15 mouse cellular contexts compared by ENCODE assay signal in the genomic region with DNA sequence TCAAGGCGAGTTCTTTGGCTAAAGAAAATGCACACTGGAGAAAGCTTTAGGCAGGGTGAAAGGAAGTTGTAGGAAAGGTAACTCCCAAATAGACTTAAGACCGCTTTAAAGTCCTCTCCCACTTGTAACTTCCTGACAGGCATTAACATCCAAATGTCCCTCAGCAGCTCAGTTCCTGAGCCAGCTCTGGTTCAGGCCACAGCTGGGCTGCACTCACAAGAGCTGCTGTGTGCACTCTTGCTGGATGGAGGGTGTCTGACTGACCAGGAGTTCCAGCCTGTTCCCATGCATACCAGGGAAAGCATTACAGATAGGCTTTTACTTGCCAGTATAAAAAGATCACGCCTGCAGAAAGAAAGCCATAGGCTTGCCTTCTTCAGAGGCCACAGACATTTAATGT.
DNase-seq lines count a peak whose midpoint lies in the region; ATAC-seq and TF ChIP-seq lines count a peak whose summit lies in the region.
"Had no signal": no experiment of that assay in that cellular context is flagged by ENCODE, and none has a peak within 500 bp of the region (broad histone marks: within the 10 kb centered on the region; RNA-seq: fewer than 3 reads in every experiment).

No protein-coding gene starts in this region.

- H3K4me3 ChIP-seq in heart, postnatal 0 days (ENCODE audit: low read depth, low read length): no peak overlapping the region
- no peak overlapping the region for H3K4me3 ChIP-seq in lung, embryonic 14.5 days (ENCODE audit: low read depth, low read length)
- no peak overlapping the region for H3K4me3 ChIP-seq in ES-Bruce4 (ENCODE audit: low read depth, low read length)
- H3K4me3 ChIP-seq in forebrain, embryonic 13.5 days: no peak overlapping the region
- H3K4me3 ChIP-seq: embryonic facial prominence, embryonic 15.5 days had no signal

- H3K9me3 ChIP-seq in heart, postnatal 0 days (replicated peaks; ENCODE audit: control insufficient read depth, low read length): no peaks in the 10 kb centered on the region
- no peaks in the 10 kb centered on the region for H3K9me3 ChIP-seq in lung, embryonic 14.5 days (ENCODE audit: low read depth, low read length)
- no peaks in the 10 kb centered on the region for H3K9me3 ChIP-seq in ES-Bruce4 (replicated peaks; ENCODE audit: control insufficient read depth, insufficient read depth, low read length, poor library complexity, severe bottlenecking)
- no peaks in the 10 kb centered on the region for H3K9me3 ChIP-seq in forebrain, embryonic 13.5 days (replicated peaks)
- H3K9me3 ChIP-seq: embryonic facial prominence, embryonic 15.5 days; G1E; heart, embryonic 13.5 days; hindbrain, embryonic 10.5 days had no signal

- TF ChIP-seq POLR2A in ES-Bruce4 (IDR thresholded peaks at IDR 0.05; ENCODE audit: insufficient read depth, low read length): no peak

- peak overlapping the region; percentile 17; the same call in 1 of the 2 replicates for H3K4me2 ChIP-seq in heart, postnatal 0 days (ENCODE audit: low read depth, low read length)
- H3K4me2 ChIP-seq in lung, embryonic 14.5 days: no peak overlapping the region
- no peak overlapping the region for H3K4me2 ChIP-seq in forebrain, embryonic 13.5 days
- H3K4me2 ChIP-seq: embryonic facial prominence, embryonic 15.5 days had no signal

- no peak overlapping the region; the same call in 1 of the 2 replicates for H3K27ac ChIP-seq in heart, postnatal 0 days (ENCODE audit: low read depth)
- H3K27ac ChIP-seq in lung, embryonic 14.5 days (ENCODE audit: low read depth): no peak overlapping the region
- H3K27ac ChIP-seq in ES-Bruce4 (ENCODE audit: insufficient read depth, low read length): peak overlapping the region; percentile 70
- no peak overlapping the region for H3K27ac ChIP-seq in forebrain, embryonic 13.5 days
- H3K27ac ChIP-seq: embryonic facial prominence, embryonic 15.5 days; heart, embryonic 13.5 days had no signal

- H3K4me1 ChIP-seq in heart, postnatal 0 days (ENCODE audit: control insufficient read depth, insufficient read depth): no peaks in the 10 kb centered on the region
- H3K4me1 ChIP-seq in lung, embryonic 14.5 days (ENCODE audit: insufficient read depth): no peaks in the 10 kb centered on the region
- peaks cover 3% of the 10 kb centered on the region for H3K4me1 ChIP-seq in ES-Bruce4 (ENCODE audit: control insufficient read depth, insufficient read depth, low read length)
- peaks cover 13% of the 10 kb centered on the region for H3K4me1 ChIP-seq in forebrain, embryonic 13.5 days
- H3K4me1 ChIP-seq: embryonic facial prominence, embryonic 15.5 days had no signal

- TF ChIP-seq EP300 in heart, postnatal 0 days (IDR thresholded peaks at IDR 0.05; ENCODE audit: low read depth): no peak
- TF ChIP-seq EP300 in ES-Bruce4 (IDR thresholded peaks at IDR 0.05; ENCODE audit: insufficient read depth, low read depth, low read length): peak; percentile 97

- no peak for TF ChIP-seq CTCF in heart, postnatal 0 days (IDR thresholded peaks at IDR 0.05; ENCODE audit: low read depth)
- TF ChIP-seq CTCF in lung, embryonic 14.5 days (IDR thresholded peaks at IDR 0.05; ENCODE audit: low read depth): no peak
- TF ChIP-seq CTCF in ES-Bruce4 (IDR thresholded peaks at IDR 0.05; ENCODE audit: low read depth, low read length): no peak

- no peaks in the 10 kb centered on the region for H3K36me3 ChIP-seq in heart, postnatal 0 days (replicated peaks; ENCODE audit: control insufficient read depth, insufficient read depth, low read length)
- H3K36me3 ChIP-seq in lung, embryonic 14.5 days (ENCODE audit: insufficient read depth): no peaks in the 10 kb centered on the region
- H3K36me3 ChIP-seq in ES-Bruce4 (ENCODE audit: control insufficient read depth, insufficient read depth, low read length, poor library complexity, severe bottlenecking): no peaks in the 10 kb centered on the region
- H3K36me3 ChIP-seq in forebrain, embryonic 13.5 days (ENCODE audit: poor library complexity, severe bottlenecking): peaks cover 16% of the 10 kb centered on the region; the same call in 1 of the 2 replicates
- H3K36me3 ChIP-seq: embryonic facial prominence, embryonic 15.5 days; heart, embryonic 13.5 days had no signal

- 54% methylated on average over 3 of the region's 3 CpGs for WGBS in heart, postnatal 0 days
- 46% methylated on average over 3 of the region's 3 CpGs for WGBS in lung, embryonic 14.5 days
- 31% methylated on average over 3 of the region's 3 CpGs for WGBS in forebrain, embryonic 13.5 days

- ATAC-seq in heart, postnatal 0 days (ENCODE audit: insufficient read depth, low read depth): no peak
- no peak for ATAC-seq in lung, embryonic 14.5 days (ENCODE audit: insufficient read depth)
- no peak for ATAC-seq in forebrain, embryonic 13.5 days

- no peak for DNase-seq in heart, postnatal 0 days (ENCODE audit: low spot score)
- no peak for DNase-seq in heart, adult 9 months (ENCODE audit: low spot score in 2 of 2)
- DNase-seq in lung, embryonic 14.5 days: peak; percentile 30
- no peak for DNase-seq in lung, adult 18-20 months
- DNase-seq in embryo, embryonic 9.5 days (ENCODE audit: extremely low spot score): peak; percentile 15
- DNase-seq in neural tube, embryonic 10.5 days (ENCODE audit: extremely low spot score, low spot score): no peak
- DNase-seq: cerebellum, adult 11-12 months; gastrocnemius, postnatal 25 days; left cerebral cortex, postnatal 4 days had no signal

- no peaks in the 10 kb centered on the region for H3K27me3 ChIP-seq in heart, postnatal 0 days (ENCODE audit: control insufficient read depth, insufficient read depth, low read length)
- 0 out of 2 replicates have a peak, but pooled peaks cover 6% of the 10 kb centered on the region for H3K27me3 ChIP-seq in lung, embryonic 14.5 days (ENCODE audit: insufficient read depth, low read length)
- H3K27me3 ChIP-seq in ES-Bruce4 (ENCODE audit: control insufficient read depth, insufficient read depth, low read length, poor library complexity, severe bottlenecking): no peaks in the 10 kb centered on the region
- H3K27me3 ChIP-seq in forebrain, embryonic 13.5 days: peaks cover 12% of the 10 kb centered on the region; the same call in 1 of the 2 replicates
- H3K27me3 ChIP-seq: embryonic facial prominence, embryonic 15.5 days had no signal

- no peak overlapping the region; the same call in 1 of the 2 replicates for H3K9ac ChIP-seq in heart, postnatal 0 days (replicated peaks; ENCODE audit: low read depth, low read length)
- H3K9ac ChIP-seq in lung, embryonic 14.5 days: no peak overlapping the region
- no peak overlapping the region for H3K9ac ChIP-seq in ES-Bruce4 (ENCODE audit: low read depth, poor library complexity, severe bottlenecking)
- H3K9ac ChIP-seq in forebrain, embryonic 13.5 days: no peak overlapping the region
- H3K9ac ChIP-seq: embryonic facial prominence, embryonic 15.5 days had no signal

Comparison
In these comparisons a context has a peak if more than half of its experiments do, and no peak if none do; other contexts are left out.
1. DNase-seq: peak in lung, embryonic 14.5 days (single experiment) and embryo, embryonic 9.5 days (single experiment); none in heart, postnatal 0 days (single experiment), heart, adult 9 months (0 of 2), lung, adult 18-20 months (0 of 2) and neural tube, embryonic 10.5 days (single experiment).